Mouse (Mus musculus): Measurements from ENCODE around the gene Emcn. TPM values are rescaled to one million over a fixed set of nuclear protein-coding genes. Genes with fewer than 3 reads are reported as not detected.

Emcn gene
- total and polyA plus RNA-seq, 3 experiments = not detected

DNA sequence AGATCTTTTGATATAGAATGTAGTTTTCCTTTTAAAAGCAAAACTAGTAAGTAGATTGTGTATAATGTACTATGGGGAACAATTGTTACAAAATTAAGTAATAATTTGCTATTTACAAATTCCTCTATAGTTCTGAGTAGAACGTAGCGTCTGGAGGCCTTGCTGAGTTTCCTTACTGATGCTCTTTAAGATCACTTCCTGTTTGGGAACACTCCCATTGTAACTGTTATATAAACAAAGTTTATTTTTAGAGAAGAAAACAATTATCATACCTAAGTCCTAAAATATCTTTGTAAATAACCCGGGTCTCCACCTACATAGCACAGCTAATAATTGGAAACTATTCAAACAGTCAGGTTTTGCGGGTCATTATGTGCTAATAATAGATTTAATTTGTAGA, 32.0 kb downstream of the Emcn start:
- Histone ChIP-seq H3K36me3 (ENCODE audit: control insufficient read depth in 1 of 2, insufficient read depth in 2 of 2, low read length in 2 of 2) (no peaks in the 10 kb centered on the region), H3K9ac (ENCODE audit: control insufficient read depth, low read depth, low read length, poor library complexity, severe bottlenecking) (no peak overlapping the region), H3K4me1 (ENCODE audit: control insufficient read depth in 1 of 2, insufficient read depth in 2 of 2, low read length in 2 of 2) (no peaks in the 10 kb centered on the region), H3K79me2 (ENCODE audit: control insufficient read depth, insufficient read depth, low read length, poor library complexity) (no peaks in the 10 kb centered on the region), H3K9me3 (replicated peaks; ENCODE audit: insufficient read depth, low read length) (no peaks in the 10 kb centered on the region), H3K4me3 (ENCODE audit: control insufficient read depth in 1 of 2, insufficient read depth in 1 of 2, low read depth in 2 of 2, low read length in 2 of 2) (no peak overlapping the region), H3K27ac (ENCODE audit: control insufficient read depth, low read depth, low read length) (no peak overlapping the region), H3K27me3 (ENCODE audit: control insufficient read depth in 1 of 2, insufficient read depth in 2 of 2, low read length in 2 of 2) (no peaks in the 10 kb centered on the region)
- no peak for DNase-seq (ENCODE audit: low read depth, low spot score)
- TF ChIP-seq TAL1 (IDR thresholded peaks at IDR 0.05; ENCODE audit: low read length) (no peak), JUND (IDR thresholded peaks at IDR 0.05; ENCODE audit: low read depth, low read length) (no peak), NELFE (IDR thresholded peaks at IDR 0.05; ENCODE audit: low read depth, low read length) (no peak), ELF1 (IDR thresholded peaks at IDR 0.05; ENCODE audit: low read depth, low read length) (no peak), KAT2A (conservative IDR thresholded peaks at IDR 0.05; ENCODE audit: low read depth, low read length) (no peak), BHLHE40 (IDR thresholded peaks at IDR 0.05; ENCODE audit: borderline replicate concordance, low read depth, low read length) (no peak), USF1 (IDR thresholded peaks at IDR 0.05; ENCODE audit: low read depth, low read length) (no peak), ZMIZ1 (IDR thresholded peaks at IDR 0.05; ENCODE audit: low read depth, low read length) (no peak), MAZ (IDR thresholded peaks at IDR 0.05; ENCODE audit: low read depth, low read length) (no peak), ZNF384 (IDR thresholded peaks at IDR 0.05; ENCODE audit: low read depth, low read length) (no peak), RCOR1 (IDR thresholded peaks at IDR 0.05; ENCODE audit: low read depth, low read length) (no peak), NRF1 (IDR thresholded peaks at IDR 0.05; ENCODE audit: insufficient read depth, low read depth, low read length, poor library complexity, severe bottlenecking) (no peak), GATA1 (IDR thresholded peaks at IDR 0.05; ENCODE audit: low read depth, low read length) (no peak), TCF12 (IDR thresholded peaks at IDR 0.05; ENCODE audit: low read depth, low read length) (no peak), UBTF (IDR thresholded peaks at IDR 0.05; ENCODE audit: borderline replicate concordance, insufficient read depth, low read depth, low read length) (no peak), POLR2AphosphoS2 (IDR thresholded peaks at IDR 0.05; ENCODE audit: low read length) (no peak), RAD21 (IDR thresholded peaks at IDR 0.05; ENCODE audit: low read depth, low read length) (no peak)

DNA sequence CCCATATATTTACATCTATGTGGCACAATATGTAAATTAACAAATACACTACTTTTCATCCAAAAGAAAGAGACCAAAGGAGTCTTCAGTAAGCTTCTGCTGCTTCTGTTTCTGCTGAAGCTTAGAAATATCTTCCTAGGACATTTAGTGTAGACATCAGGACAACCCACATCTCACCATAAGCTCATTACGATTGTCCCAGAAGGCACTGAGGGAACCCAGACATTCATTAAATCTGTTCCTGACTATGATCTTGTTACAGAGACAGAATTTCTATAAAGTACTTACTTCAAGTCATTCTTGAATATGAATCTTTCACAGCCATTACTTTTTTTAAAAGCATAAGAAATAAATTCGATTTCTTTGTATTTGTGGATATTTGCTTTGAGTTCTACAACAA, 41.4 kb downstream of the Emcn start:
- Histone ChIP-seq H3K9ac (ENCODE audit: control insufficient read depth, low read depth, low read length, poor library complexity, severe bottlenecking) (no peak overlapping the region), H3K27ac (ENCODE audit: control insufficient read depth, low read depth, low read length) (no peak overlapping the region), H3K9me3 (replicated peaks; ENCODE audit: insufficient read depth, low read length) (no peaks in the 10 kb centered on the region), H3K79me2 (ENCODE audit: control insufficient read depth, insufficient read depth, low read length, poor library complexity) (no peaks in the 10 kb centered on the region), H3K4me3 (ENCODE audit: control insufficient read depth in 1 of 2, insufficient read depth in 1 of 2, low read depth in 2 of 2, low read length in 2 of 2) (no peak overlapping the region), H3K4me1 (ENCODE audit: control insufficient read depth in 1 of 2, insufficient read depth in 2 of 2, low read length in 2 of 2) (no peaks in the 10 kb centered on the region), H3K36me3 (ENCODE audit: control insufficient read depth in 1 of 2, insufficient read depth in 2 of 2, low read length in 2 of 2) (no peaks in the 10 kb centered on the region), H3K27me3 (ENCODE audit: control insufficient read depth in 1 of 2, insufficient read depth in 2 of 2, low read length in 2 of 2) (no peaks in the 10 kb centered on the region)
- no peak for DNase-seq (ENCODE audit: low read depth, low spot score)
- TF ChIP-seq NELFE (IDR thresholded peaks at IDR 0.05; ENCODE audit: low read depth, low read length) (no peak), GABPA (IDR thresholded peaks at IDR 0.05; ENCODE audit: low read depth, low read length) (no peak), USF1 (IDR thresholded peaks at IDR 0.05; ENCODE audit: low read depth, low read length) (no peak), MAFK (IDR thresholded peaks at IDR 0.05; ENCODE audit: borderline replicate concordance, low read depth, low read length) (no peak), ELF1 (IDR thresholded peaks at IDR 0.05; ENCODE audit: low read depth, low read length) (no peak), MXI1 (IDR thresholded peaks at IDR 0.05; ENCODE audit: low read depth, low read length) (no peak), CHD2 (IDR thresholded peaks at IDR 0.05; ENCODE audit: low read length) (no peak), ETS1 (IDR thresholded peaks at IDR 0.05; ENCODE audit: low read depth, low read length) (no peak)

All from MEL (cell line).